Mouse (Mus musculus) right cerebral cortex, postnatal 4 days (tissue): ENCODE measurements around the gene Haus8.
"Not testable (repeated sequence)": the region's sequence is repeated elsewhere in the genome, so short reads cannot be mapped to it uniquely, and the experiment has no call there.

Experiments used
- DNase-seq: peaks from one replicate; pipeline ENCODE4 v3.0.0-alpha.2; 2022

The Haus8 gene

GRCm38 (mm10) chr8:71281731-71282130 lies 9.0 kb upstream of the Haus8 start:
- not testable (repeated sequence) for DNase-seq

GRCm38 (mm10) chr8:71279409-71279808 lies 6.7 kb upstream of the Haus8 start:
- not testable (repeated sequence) for DNase-seq

- DNase-seq: no peak
Measured at GRCm38 (mm10) chr8:71276166-71276565, 3.4 kb upstream of the Haus8 start.

GRCm38 (mm10) chr8:71274478-71274877 lies 1.7 kb upstream of the Haus8 start:
- DNase-seq: no peak

GRCm38 (mm10) chr8:71273151-71273510 lies 397 bp upstream of the Haus8 start:
- DNase-seq: peak; percentile 14

- no peak for DNase-seq
Measured at GRCm38 (mm10) chr8:71271630-71272029, 1.1 kb downstream of the Haus8 start.

GRCm38 (mm10) chr8:71268286-71268685 lies 4.4 kb downstream of the Haus8 start:
- not testable (repeated sequence) for DNase-seq

GRCm38 (mm10) chr8:71267690-71268089 lies 5.0 kb downstream of the Haus8 start:
- DNase-seq: no peak

GRCm38 (mm10) chr8:71261234-71261633 lies 11.5 kb downstream of the Haus8 start:
- DNase-seq: no peak

- no peak for DNase-seq
Measured at GRCm38 (mm10) chr8:71256545-71257232, 16.0 kb downstream of the Haus8 start.

GRCm38 (mm10) chr8:71248203-71248602 lies 24.5 kb downstream of the Haus8 start:
- no peak for DNase-seq

GRCm38 (mm10) chr8:71242757-71243156 lies 30.0 kb downstream of the Haus8 start:
- DNase-seq: no peak

GRCm38 (mm10) chr8:71224560-71224959 lies 48.2 kb downstream of the Haus8 start:
- DNase-seq: no peak

- not testable (repeated sequence) for DNase-seq
Measured at GRCm38 (mm10) chr8:71214266-71214665, 58.5 kb downstream of the Haus8 start.

- DNase-seq: not testable (repeated sequence)
Measured at GRCm38 (mm10) chr8:71205541-71205967, 67.2 kb downstream of the Haus8 start.
